Mouse (Mus musculus): ENCODE data around the gene Kcnip2.
A peak's percentile ranks its signal among the peaks of the same experiment; 100 is the strongest.

Gene Kcnip2

GRCm38 (mm10) chr19:45782315-45783001 lies 33.4 kb downstream of the Kcnip2 start:
- peak; percentile 49 to 70 for DNase-seq (ENCODE audit: low spot score in 2 of 2)

GRCm38 (mm10) chr19:45781676-45782075 lies 34.2 kb downstream of the Kcnip2 start:
- no peak for DNase-seq (ENCODE audit: low spot score in 2 of 2)

GRCm38 (mm10) chr19:45780350-45780915 lies 35.4 kb downstream of the Kcnip2 start:
- no peak for DNase-seq (ENCODE audit: low spot score in 2 of 2)

- no peak for DNase-seq (ENCODE audit: low spot score in 2 of 2)
These were observed 40.4 kb downstream of the Kcnip2 start for GRCm38 (mm10) chr19:45775486-45775885.

- DNase-seq (ENCODE audit: low spot score in 2 of 2), result no peak
These were observed 44.4 kb downstream of the Kcnip2 start for GRCm38 (mm10) chr19:45771501-45771900.

- no peak for DNase-seq (ENCODE audit: low spot score in 2 of 2)
These were observed 55.1 kb downstream of the Kcnip2 start for GRCm38 (mm10) chr19:45760810-45761209.

GRCm38 (mm10) chr19:45758671-45759070 lies 57.2 kb downstream of the Kcnip2 start:
- no peak for DNase-seq (ENCODE audit: low spot score in 2 of 2)

GRCm38 (mm10) chr19:45753551-45753950 lies 62.3 kb downstream of the Kcnip2 start:
- no peak for DNase-seq (ENCODE audit: low spot score in 2 of 2)

- no peak for DNase-seq (ENCODE audit: low spot score in 2 of 2)
These were observed 64.0 kb downstream of the Kcnip2 start for GRCm38 (mm10) chr19:45751881-45752280.

GRCm38 (mm10) chr19:45749243-45750043 lies 66.4 kb downstream of the Kcnip2 start, which contains the start of gene Npm3:
Npm3 (minus strand) TSS chr19:45749591.
- peak; percentile 73 to 86 for DNase-seq (ENCODE audit: low spot score in 2 of 2)

GRCm38 (mm10) chr19:45748691-45749242 lies 67.1 kb downstream of the Kcnip2 start:
- no peak for DNase-seq (ENCODE audit: low spot score in 2 of 2)

- no peak for DNase-seq (ENCODE audit: low spot score in 2 of 2)
These were observed 67.7 kb downstream of the Kcnip2 start for GRCm38 (mm10) chr19:45748206-45748605.

GRCm38 (mm10) chr19:45747028-45747867 lies 68.6 kb downstream of the Kcnip2 start:
- DNase-seq (ENCODE audit: low spot score in 2 of 2), result peak; percentile 70 to 84

GRCm38 (mm10) chr19:45746153-45747020 lies 69.5 kb downstream of the Kcnip2 start:
- peak; percentile 57 to 64 for DNase-seq (ENCODE audit: low spot score in 2 of 2)

- no peak for DNase-seq (ENCODE audit: low spot score in 2 of 2)
These were observed 70.3 kb downstream of the Kcnip2 start for GRCm38 (mm10) chr19:45745344-45746152.

GRCm38 (mm10) chr19:45743619-45744018 lies 72.2 kb downstream of the Kcnip2 start:
- no peak for DNase-seq (ENCODE audit: low spot score in 2 of 2)

GRCm38 (mm10) chr19:45742984-45743575 lies 72.8 kb downstream of the Kcnip2 start:
- DNase-seq (ENCODE audit: low spot score in 2 of 2), result no peak

GRCm38 (mm10) chr19:45742218-45742983 lies 73.5 kb downstream of the Kcnip2 start, which contains the start of gene Fgf8:
Fgf8 (minus strand) TSS chr19:45742915.
- DNase-seq (ENCODE audit: low spot score in 2 of 2), result no peak

Data from urinary bladder, adult 18-20 months (tissue).